Mouse (Mus musculus): ENCODE data around the gene Ppp1r13b. TPM values are rescaled to one million over a fixed set of nuclear protein-coding genes. Genes with fewer than 3 reads are reported as not detected.

Ppp1r13b gene
- 4.9 and 7.1 TPM in 2 replicates for polyA plus RNA-seq (2015; fragmentation: Nextera tagmentation; extraction: Ambion mirVana)

DNA sequence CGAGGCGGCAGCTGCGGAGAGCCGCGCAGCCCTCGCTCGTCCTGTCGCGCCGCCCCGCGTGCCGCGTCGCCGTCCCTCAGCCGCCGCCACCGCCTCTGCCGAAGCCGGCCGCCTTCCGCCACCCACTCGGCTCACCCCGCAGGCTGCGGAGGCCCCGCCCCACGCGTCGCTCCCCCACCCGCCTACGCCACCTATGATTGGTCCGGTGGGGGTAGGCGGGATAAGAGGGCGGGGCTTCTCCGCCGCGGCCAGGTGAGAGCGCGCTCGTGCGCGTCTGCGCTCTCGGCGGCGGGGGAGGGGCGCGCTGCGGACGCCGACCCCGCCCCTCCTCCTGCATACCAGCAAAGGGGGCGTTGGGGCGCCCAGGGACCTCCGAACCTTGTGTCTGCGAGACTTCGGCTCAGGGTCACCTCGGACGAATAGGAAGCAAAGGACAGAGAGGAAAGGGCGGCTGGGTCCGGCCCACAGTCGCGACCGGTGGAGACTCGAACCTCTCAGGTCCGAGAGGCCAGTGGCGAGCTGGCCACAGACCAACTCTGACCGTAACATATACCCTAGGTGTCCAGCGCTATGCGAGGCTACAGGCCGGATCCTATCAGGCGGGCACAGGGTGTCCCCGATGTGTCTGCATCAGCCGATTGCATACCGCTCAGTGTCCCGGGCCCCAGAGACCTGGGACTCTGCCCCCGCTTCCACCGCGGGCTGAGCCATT, at the start of gene Ppp1r13b:
Gene Ppp1r13b (minus strand): TSS at position 141 of the 712 bp plus-strand sequence.

GRCm38 (mm10) chr12:111813766-111814617, 93.9 kb downstream of the Ppp1r13b start, which contains the start of the genes Xrcc3 and Zfyve21:
Gene Xrcc3, minus strand, starts transcription at chr12:111813873.
Gene Zfyve21, plus strand, starts transcription at chr12:111814170.

Other genes with a start within 250 kb of the Ppp1r13b start
- gene Ckb, start 235.8 kb downstream of the Ppp1r13b start, polyA plus RNA-seq (2015; fragmentation: Nextera tagmentation; extraction: Ambion mirVana) = 58.0 and 73.0 TPM in 2 replicates
- 7.6 and 7.9 TPM in 2 replicates for gene Trmt61a, start 230.0 kb downstream of the Ppp1r13b start, polyA plus RNA-seq (2015; fragmentation: Nextera tagmentation; extraction: Ambion mirVana)
- 21.1 and 26.2 TPM in 2 replicates for gene Bag5, start 194.9 kb downstream of the Ppp1r13b start, polyA plus RNA-seq (2015; fragmentation: Nextera tagmentation; extraction: Ambion mirVana)
- 32.3 and 38.4 TPM in 2 replicates for gene Apopt1, start 194.8 kb downstream of the Ppp1r13b start, polyA plus RNA-seq (2015; fragmentation: Nextera tagmentation; extraction: Ambion mirVana)
- 28.5 and 36.9 TPM in 2 replicates for gene Klc1, start 149.3 kb downstream of the Ppp1r13b start, polyA plus RNA-seq (2015; fragmentation: Nextera tagmentation; extraction: Ambion mirVana)
- 4.7 TPM in 2 replicates for gene Xrcc3, start 94.2 kb downstream of the Ppp1r13b start, polyA plus RNA-seq (2015; fragmentation: Nextera tagmentation; extraction: Ambion mirVana)
- 39.6 and 45.0 TPM in 2 replicates for gene Zfyve21, start 93.9 kb downstream of the Ppp1r13b start, polyA plus RNA-seq (2015; fragmentation: Nextera tagmentation; extraction: Ambion mirVana)
- gene Atp5mpl, start 58.9 kb upstream of the Ppp1r13b start, polyA plus RNA-seq (2015; fragmentation: Nextera tagmentation; extraction: Ambion mirVana) = 561 and 610 TPM in 2 replicates
- gene Tdrd9, start 63.4 kb upstream of the Ppp1r13b start, polyA plus RNA-seq (2015; fragmentation: Nextera tagmentation; extraction: Ambion mirVana) = not detected in 2 replicates
- gene Rd3l, start 73.2 kb upstream of the Ppp1r13b start, polyA plus RNA-seq (2015; fragmentation: Nextera tagmentation; extraction: Ambion mirVana) = not detected in 2 replicates
- gene Aspg, start 198.6 kb upstream of the Ppp1r13b start, polyA plus RNA-seq (2015; fragmentation: Nextera tagmentation; extraction: Ambion mirVana) = 0.05 and 0.13 TPM in 2 replicates
- 0.88 and 1.1 TPM in 2 replicates for gene Kif26a, start 238.1 kb upstream of the Ppp1r13b start, polyA plus RNA-seq (2015; fragmentation: Nextera tagmentation; extraction: Ambion mirVana)